Mouse (Mus musculus) small intestine, adult 2 months (tissue): ENCODE measurements around the gene Gm10645. TPM values are rescaled to one million over a fixed set of nuclear protein-coding genes. Genes with fewer than 3 reads are reported as not detected.

Experiments used
- H3K27ac ChIP-seq: fragments of 200-500 bp; 2 replicates; pipeline ENCODE4 v1.5.1; 2012; ENCODE audit warnings: low read depth, low read length, control low read depth, inconsistent platforms; ENCODE audit not compliant: insufficient read depth
- H3K27me3 ChIP-seq: fragments of 200-500 bp; 2 replicates; pipeline ENCODE4 v1.6.1; 2012; ENCODE audit warnings: mild to moderate bottlenecking, moderate library complexity, low read length, inconsistent platforms; ENCODE audit not compliant: control insufficient read depth, insufficient read depth
- H3K36me3 ChIP-seq: fragments of 200-500 bp; 2 replicates; pipeline ENCODE4 v1.6.1; 2012; ENCODE audit warnings: mild to moderate bottlenecking, low read length, control low read depth, inconsistent platforms; ENCODE audit not compliant: control insufficient read depth, insufficient read depth
- H3K4me1 ChIP-seq: fragments of 200-500 bp; 2 replicates; pipeline ENCODE4 v1.6.1; 2012; ENCODE audit warnings: low read length, inconsistent platforms, mixed read lengths; ENCODE audit not compliant: control insufficient read depth, insufficient read depth, insufficient read length
- H3K4me3 ChIP-seq: fragments of 200-500 bp; 2 replicates; pipeline ENCODE4 v1.5.1; 2012; ENCODE audit warnings: low read depth, mild to moderate bottlenecking, control low read depth, inconsistent platforms, low read length, moderate library complexity
- CTCF ChIP-seq: fragments of 200-500 bp; IDR thresholded peaks from 2 replicates; pipeline ENCODE4 v1.5.1; 2012; ENCODE audit warnings: low read depth, mild to moderate bottlenecking, control low read depth, inconsistent platforms, low read length, moderate library complexity, mixed read lengths; ENCODE audit not compliant: insufficient replicate concordance, insufficient read length; ENCODE audit errors: extremely low read depth
- POLR2A ChIP-seq: fragments of 200-500 bp; IDR thresholded peaks from 2 replicates; pipeline ENCODE4 v1.6.1; 2012; ENCODE audit warnings: low read depth, mild to moderate bottlenecking, control low read depth, inconsistent platforms, low read length, moderate library complexity
- WGBS: fragments of 180-500 bp; shearing (Covaris S2); methylation state at CpG from one replicate; pipeline ENCODE4 v1.1.7; 2018; 5-methylcytosine and 5-hydroxymethylcytosine counted together
- polyA plus RNA-seq: library from polyadenylated mRNA; depleted of rRNA; stranded (reverse); fragments of >200 nt; gene quantifications from 2 replicates; pipeline ENCODE4 v1.2.3, GENCODE M21; 2012

Gm10645 gene
- polyA plus RNA-seq, 1 experiment = 1.1 TPM

GRCm38 (mm10) chr8:83199715-83200114 is 33.7 kb upstream of the Gm10645 start:
- TF ChIP-seq POLR2A (no peak), CTCF (no peak)
- H3K27ac ChIP-seq = peak overlapping the region; percentile 63; the same call in 1 of the 2 replicates

GRCm38 (mm10) chr8:83196088-83196487 is 30.1 kb upstream of the Gm10645 start:
- Histone ChIP-seq H3K4me3 (no peak overlapping the region), H3K27ac (no peak overlapping the region), H3K36me3 (no peaks in the 10 kb centered on the region; the same call in 1 of the 2 replicates), H3K4me1 (peaks cover 10% of the 10 kb centered on the region; the same call in 1 of the 2 replicates), H3K27me3 (no peaks in the 10 kb centered on the region)
- TF ChIP-seq POLR2A (no peak), CTCF (no peak)
- 80% methylated on average over 6 of the region's 6 CpGs for WGBS

More at GRCm38 (mm10) chr8:83199715-83200114, 33.7 kb upstream of the Gm10645 start:
- no peaks in the 10 kb centered on the region for H3K36me3 ChIP-seq
- peaks cover 10% of the 10 kb centered on the region; the same call in 1 of the 2 replicates for H3K4me1 ChIP-seq
- WGBS = 34% methylated on average over 8 of the region's 8 CpGs
- no peaks in the 10 kb centered on the region for H3K27me3 ChIP-seq
- no peak overlapping the region; the same call in 1 of the 2 replicates for H3K4me3 ChIP-seq

GRCm38 (mm10) chr8:83189538-83190095 is 23.6 kb upstream of the Gm10645 start:
- peaks cover 10% of the 10 kb centered on the region; the same call in 1 of the 2 replicates for H3K4me1 ChIP-seq
- WGBS = 16% methylated on average over 4 of the region's 4 CpGs
- H3K27me3 ChIP-seq = no peaks in the 10 kb centered on the region
- TF ChIP-seq POLR2A = no peak
- TF ChIP-seq CTCF = no peak
- H3K4me3 ChIP-seq = no peak overlapping the region
- no peaks in the 10 kb centered on the region; the same call in 1 of the 2 replicates for H3K36me3 ChIP-seq
- H3K27ac ChIP-seq = peak overlapping the region; percentile 32; the same call in 1 of the 2 replicates

- 95% methylated on average over 10 of the region's 10 CpGs for WGBS
- Histone ChIP-seq H3K4me3 (no peak overlapping the region), H3K36me3 (no peaks in the 10 kb centered on the region; the same call in 1 of the 2 replicates), H3K27me3 (no peaks in the 10 kb centered on the region), H3K4me1 (peaks cover 13% of the 10 kb centered on the region), H3K27ac (no peak overlapping the region)
- TF ChIP-seq POLR2A = no peak
Measured at GRCm38 (mm10) chr8:83187363-83187962, 21.5 kb upstream of the Gm10645 start.

- TF ChIP-seq POLR2A = no peak
- no peak for TF ChIP-seq CTCF
- H3K27me3 ChIP-seq = no peaks in the 10 kb centered on the region
- H3K27ac ChIP-seq = no peak overlapping the region
- no peaks in the 10 kb centered on the region for H3K36me3 ChIP-seq
- H3K4me3 ChIP-seq = no peak overlapping the region
- H3K4me1 ChIP-seq = peaks cover 13% of the 10 kb centered on the region
- WGBS = 32% methylated on average over 6 of the region's 6 CpGs
Measured at GRCm38 (mm10) chr8:83186376-83186775, 20.4 kb upstream of the Gm10645 start.

- H3K27me3 ChIP-seq = no peaks in the 10 kb centered on the region
Measured at GRCm38 (mm10) chr8:83182784-83183183, 16.8 kb upstream of the Gm10645 start.

GRCm38 (mm10) chr8:83181851-83182482 is 16.0 kb upstream of the Gm10645 start:
- Histone ChIP-seq H3K27ac (no peak overlapping the region), H3K36me3 (no peaks in the 10 kb centered on the region), H3K27me3 (no peaks in the 10 kb centered on the region), H3K4me1 (peaks cover 12% of the 10 kb centered on the region), H3K4me3 (no peak overlapping the region)
- 30% methylated on average over 6 of the region's 6 CpGs for WGBS
- no peak for TF ChIP-seq CTCF
- no peak for TF ChIP-seq POLR2A

More at GRCm38 (mm10) chr8:83182784-83183183, 16.8 kb upstream of the Gm10645 start:
- H3K27ac ChIP-seq = peak overlapping the region; percentile 16; the same call in 1 of the 2 replicates
- no peaks in the 10 kb centered on the region for H3K36me3 ChIP-seq
- H3K4me1 ChIP-seq = peaks cover 11% of the 10 kb centered on the region
- 35% methylated on average over 5 of the region's 5 CpGs for WGBS
- TF ChIP-seq POLR2A (no peak), CTCF (no peak)
- no peak overlapping the region for H3K4me3 ChIP-seq
